Mouse (Mus musculus): Measurements from ENCODE around the gene Fignl1. TPM values are rescaled to one million over a fixed set of nuclear protein-coding genes. Genes with fewer than 3 reads are reported as not detected.

The Fignl1 gene
- polyA plus RNA-seq, 1 experiment: 89.3 TPM

DNA sequence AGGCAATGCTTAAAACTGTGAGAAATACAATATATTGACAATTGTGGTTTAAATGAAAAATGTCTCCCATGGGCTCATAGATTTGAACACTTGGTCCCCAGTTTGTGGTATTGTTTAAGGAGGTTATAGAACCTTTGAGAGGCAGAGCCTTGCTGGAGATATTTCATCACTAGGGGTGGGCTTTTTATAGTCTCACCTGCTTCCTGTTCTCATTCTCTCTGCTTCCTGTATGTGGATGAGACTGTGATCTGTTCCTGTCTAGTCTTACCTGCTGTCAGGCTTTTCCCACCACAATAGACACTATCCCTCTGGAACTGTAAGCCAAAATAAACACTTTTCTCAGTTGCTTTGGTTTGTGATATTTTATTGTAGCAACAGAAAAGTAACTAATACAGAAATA, 17.7 kb upstream of the Fignl1 start:
- Histone ChIP-seq H3K27ac (ENCODE audit: insufficient read depth, low read length) (no peak overlapping the region), H3K4me1 (ENCODE audit: control insufficient read depth, insufficient read depth, low read length) (peaks cover 10% of the 10 kb centered on the region), H3K4me3 (ENCODE audit: low read depth, low read length) (no peak overlapping the region), H3K9me3 (replicated peaks; ENCODE audit: control insufficient read depth, insufficient read depth, low read length, poor library complexity, severe bottlenecking) (peaks cover 28% of the 10 kb centered on the region), H3K9ac (ENCODE audit: low read depth, poor library complexity, severe bottlenecking) (no peak overlapping the region), H3K27me3 (ENCODE audit: control insufficient read depth, insufficient read depth, low read length, poor library complexity, severe bottlenecking) (no peaks in the 10 kb centered on the region), H3K36me3 (ENCODE audit: control insufficient read depth, insufficient read depth, low read length, poor library complexity, severe bottlenecking) (no peaks in the 10 kb centered on the region)
- TF ChIP-seq EP300 (IDR thresholded peaks at IDR 0.05; ENCODE audit: insufficient read depth, low read depth, low read length) (no peak), CTCF (IDR thresholded peaks at IDR 0.05; ENCODE audit: low read depth, low read length) (no peak), POLR2A (IDR thresholded peaks at IDR 0.05; ENCODE audit: insufficient read depth, low read length) (no peak)

DNA sequence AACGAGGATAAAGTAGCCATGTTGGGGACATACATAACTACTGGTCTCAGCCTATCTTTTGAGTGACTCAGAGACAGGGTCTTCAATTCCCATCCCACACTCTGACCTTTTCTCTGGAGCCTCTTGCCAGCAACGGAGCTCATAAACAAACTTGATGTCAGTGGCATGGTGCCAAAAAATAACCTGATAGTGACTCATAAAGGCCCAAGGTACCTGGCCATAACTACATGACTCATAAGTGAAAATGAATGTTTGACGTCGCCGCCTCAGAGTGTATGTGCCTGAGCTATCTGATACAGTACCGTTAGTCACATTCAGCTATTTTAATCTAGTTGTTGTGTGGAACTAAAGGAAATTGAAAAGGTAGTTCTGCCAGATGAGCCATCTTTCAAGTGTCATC, 16.9 kb upstream of the Fignl1 start:
- Histone ChIP-seq H3K27ac (ENCODE audit: insufficient read depth, low read length) (no peak overlapping the region), H3K9me3 (replicated peaks; ENCODE audit: control insufficient read depth, insufficient read depth, low read length, poor library complexity, severe bottlenecking) (peaks cover 28% of the 10 kb centered on the region), H3K9ac (ENCODE audit: low read depth, poor library complexity, severe bottlenecking) (no peak overlapping the region), H3K36me3 (ENCODE audit: control insufficient read depth, insufficient read depth, low read length, poor library complexity, severe bottlenecking) (no peaks in the 10 kb centered on the region), H3K4me1 (ENCODE audit: control insufficient read depth, insufficient read depth, low read length) (peaks cover 8% of the 10 kb centered on the region), H3K4me3 (ENCODE audit: low read depth, low read length) (no peak overlapping the region), H3K27me3 (ENCODE audit: control insufficient read depth, insufficient read depth, low read length, poor library complexity, severe bottlenecking) (no peaks in the 10 kb centered on the region)
- TF ChIP-seq CTCF (IDR thresholded peaks at IDR 0.05; ENCODE audit: low read depth, low read length) (no peak), EP300 (IDR thresholded peaks at IDR 0.05; ENCODE audit: insufficient read depth, low read depth, low read length) (no peak), POLR2A (IDR thresholded peaks at IDR 0.05; ENCODE audit: insufficient read depth, low read length) (no peak)

- Histone ChIP-seq H3K9ac (ENCODE audit: low read depth, poor library complexity, severe bottlenecking) (no peak overlapping the region), H3K27ac (ENCODE audit: insufficient read depth, low read length) (peak overlapping the region; percentile 5), H3K27me3 (ENCODE audit: control insufficient read depth, insufficient read depth, low read length, poor library complexity, severe bottlenecking) (no peaks in the 10 kb centered on the region), H3K4me1 (ENCODE audit: control insufficient read depth, insufficient read depth, low read length) (peaks cover 6% of the 10 kb centered on the region), H3K4me3 (ENCODE audit: low read depth, low read length) (no peak overlapping the region), H3K36me3 (ENCODE audit: control insufficient read depth, insufficient read depth, low read length, poor library complexity, severe bottlenecking) (no peaks in the 10 kb centered on the region), H3K9me3 (replicated peaks; ENCODE audit: control insufficient read depth, insufficient read depth, low read length, poor library complexity, severe bottlenecking) (peaks cover 28% of the 10 kb centered on the region)
- TF ChIP-seq EP300 (IDR thresholded peaks at IDR 0.05; ENCODE audit: insufficient read depth, low read depth, low read length) (no peak), POLR2A (IDR thresholded peaks at IDR 0.05; ENCODE audit: insufficient read depth, low read length) (no peak), CTCF (IDR thresholded peaks at IDR 0.05; ENCODE audit: low read depth, low read length) (no peak)
Measured at GRCm38 (mm10) chr11:11824970-11825635, 16.3 kb upstream of the Fignl1 start.

DNA sequence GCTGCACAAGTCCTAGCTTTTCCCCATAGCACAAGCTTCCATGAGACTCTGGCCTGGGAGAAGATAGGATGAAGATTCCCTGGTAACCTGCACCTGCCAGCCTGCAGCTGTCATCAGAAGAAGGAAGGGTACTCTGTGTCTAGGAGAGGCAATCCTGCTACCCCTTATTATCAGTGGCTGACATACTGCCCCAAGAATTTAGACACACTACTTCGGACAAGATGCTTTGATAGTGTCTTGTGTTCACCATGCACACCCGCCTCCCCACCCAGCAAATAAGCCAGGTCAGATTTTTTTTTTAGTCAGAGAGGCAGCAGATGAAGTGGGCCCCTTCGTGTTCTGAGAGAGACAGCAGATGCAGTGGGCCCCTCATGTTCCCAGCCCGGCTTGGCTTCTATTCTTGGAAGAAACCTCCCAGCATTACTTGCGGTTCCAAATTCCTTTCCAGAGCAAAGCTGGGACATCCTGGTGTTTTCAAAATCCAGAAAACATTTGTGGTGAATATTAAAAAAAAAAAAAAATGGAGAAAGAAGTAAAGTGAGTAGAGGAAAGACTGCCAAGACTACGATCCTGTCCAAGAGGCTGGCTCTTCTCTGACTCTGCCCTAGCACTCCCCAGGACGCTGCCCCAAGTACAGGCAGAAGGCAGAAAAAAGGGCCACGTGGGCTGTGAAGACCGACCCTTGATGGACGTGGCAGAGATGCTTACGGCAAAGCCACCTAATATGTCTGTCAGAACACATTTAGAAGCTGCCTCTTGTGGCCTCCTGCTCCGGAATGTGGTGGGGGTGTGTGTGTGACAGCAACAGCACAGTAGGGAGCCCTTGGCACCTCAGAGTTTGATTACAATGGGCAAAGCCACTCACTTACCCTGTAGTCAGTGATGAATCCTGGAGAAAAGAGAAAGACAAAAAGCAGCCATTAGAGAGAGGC, 15.5 kb upstream of the Fignl1 start:
- TF ChIP-seq CTCF (IDR thresholded peaks at IDR 0.05; ENCODE audit: low read depth, low read length): no peak
- TF ChIP-seq EP300 (IDR thresholded peaks at IDR 0.05; ENCODE audit: insufficient read depth, low read depth, low read length): no peak
- no peak for TF ChIP-seq POLR2A (IDR thresholded peaks at IDR 0.05; ENCODE audit: insufficient read depth, low read length)
- H3K4me1 ChIP-seq (ENCODE audit: control insufficient read depth, insufficient read depth, low read length): peaks cover 3% of the 10 kb centered on the region
- peaks cover 28% of the 10 kb centered on the region for H3K9me3 ChIP-seq (replicated peaks; ENCODE audit: control insufficient read depth, insufficient read depth, low read length, poor library complexity, severe bottlenecking)
- H3K4me3 ChIP-seq (ENCODE audit: low read depth, low read length): no peak overlapping the region
- no peaks in the 10 kb centered on the region for H3K36me3 ChIP-seq (ENCODE audit: control insufficient read depth, insufficient read depth, low read length, poor library complexity, severe bottlenecking)
- peak overlapping the region; percentile 13 for H3K27ac ChIP-seq (ENCODE audit: insufficient read depth, low read length)
- H3K27me3 ChIP-seq (ENCODE audit: control insufficient read depth, insufficient read depth, low read length, poor library complexity, severe bottlenecking): no peaks in the 10 kb centered on the region
- peak overlapping the region; percentile 44; the same call in 1 of the 2 replicates for H3K9ac ChIP-seq (ENCODE audit: low read depth, poor library complexity, severe bottlenecking)

DNA sequence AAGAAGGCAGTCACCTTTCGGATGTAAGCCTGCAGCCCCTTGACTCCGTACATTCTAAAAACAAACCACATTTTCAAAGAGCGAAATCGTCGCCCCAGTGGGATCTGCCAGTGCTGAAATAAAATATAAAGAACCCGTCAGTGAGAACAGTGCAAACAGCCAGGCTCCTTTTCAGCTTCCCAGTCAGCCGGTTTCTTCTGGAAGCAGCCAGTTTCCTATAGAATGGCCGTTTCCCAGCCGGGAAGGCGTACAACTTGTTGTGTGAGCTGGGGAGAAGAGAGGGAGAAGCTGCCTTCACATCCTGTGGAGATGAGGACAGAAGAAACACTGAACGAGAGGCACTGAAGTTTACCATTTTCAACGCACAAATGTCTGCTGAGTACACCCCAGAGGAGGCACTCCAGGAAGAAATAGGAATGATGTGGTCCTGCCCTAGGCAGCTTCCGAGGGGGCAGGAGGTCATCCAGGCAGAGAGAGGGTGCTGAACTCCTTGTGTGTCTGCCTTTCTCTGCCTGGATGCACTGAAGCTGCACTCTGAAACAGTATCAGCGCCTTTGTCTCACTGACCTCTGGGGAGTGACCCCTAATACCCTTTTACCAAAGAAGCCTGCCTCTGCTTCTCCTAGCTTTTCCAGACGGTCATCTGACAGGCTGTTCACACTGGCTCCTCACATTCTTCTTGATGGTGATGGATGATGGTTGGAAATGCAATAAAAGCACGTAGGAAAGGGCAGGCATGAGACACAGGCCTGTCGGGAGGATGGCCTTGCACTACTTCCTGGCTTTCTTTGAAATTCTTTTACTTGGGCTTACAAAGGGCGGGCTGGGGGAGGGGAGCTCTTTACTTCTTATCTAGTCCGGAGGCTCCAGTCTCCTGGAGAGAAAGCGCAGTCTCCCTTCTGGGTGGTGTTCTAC, 13.7 kb upstream of the Fignl1 start:
- Histone ChIP-seq H3K4me3 (ENCODE audit: low read depth, low read length) (peak overlapping the region; percentile 60), H3K27me3 (ENCODE audit: control insufficient read depth, insufficient read depth, low read length, poor library complexity, severe bottlenecking) (no peaks in the 10 kb centered on the region), H3K9me3 (replicated peaks; ENCODE audit: control insufficient read depth, insufficient read depth, low read length, poor library complexity, severe bottlenecking) (peaks cover 20% of the 10 kb centered on the region), H3K27ac (ENCODE audit: insufficient read depth, low read length) (peak overlapping the region; percentile 99), H3K4me1 (ENCODE audit: control insufficient read depth, insufficient read depth, low read length) (peaks cover 3% of the 10 kb centered on the region), H3K9ac (ENCODE audit: low read depth, poor library complexity, severe bottlenecking) (peak overlapping the region; percentile 84), H3K36me3 (ENCODE audit: control insufficient read depth, insufficient read depth, low read length, poor library complexity, severe bottlenecking) (no peaks in the 10 kb centered on the region)
- TF ChIP-seq CTCF (IDR thresholded peaks at IDR 0.05; ENCODE audit: low read depth, low read length) (no peak), POLR2A (IDR thresholded peaks at IDR 0.05; ENCODE audit: insufficient read depth, low read length) (peak; percentile 30), EP300 (IDR thresholded peaks at IDR 0.05; ENCODE audit: insufficient read depth, low read depth, low read length) (peak; percentile 66)
